Mouse (Mus musculus) midbrain, embryonic 10.5 days (tissue): ENCODE results near the gene Mrpl54. TPM values are rescaled to one million over a fixed set of nuclear protein-coding genes. Genes with fewer than 3 reads are reported as not detected.
"Not testable (repeated sequence)": the region's sequence is repeated elsewhere in the genome, so short reads cannot be mapped to it uniquely, and the experiment has no call there.

Experiments
- DNase-seq: peaks from one replicate; pipeline ENCODE4 v3.0.0-alpha.2; 2017; ENCODE audit warnings: low spot score
- H3K27ac ChIP-seq: fragments of 300-500 bp; sonication (generic); replicated peaks from 2 replicates; pipeline ENCODE4 v1.5.1; 2016; ENCODE audit warnings: mild to moderate bottlenecking
- H3K27me3 ChIP-seq: fragments of 300-500 bp; sonication (generic); 2 replicates; pipeline ENCODE4 v1.6.1; 2016; ENCODE audit warnings: low read depth, mild to moderate bottlenecking; ENCODE audit not compliant: poor library complexity, severe bottlenecking
- H3K36me3 ChIP-seq: fragments of 300-500 bp; sonication (generic); 2 replicates; pipeline ENCODE4 v1.6.1; 2016; ENCODE audit warnings: mild to moderate bottlenecking, moderate library complexity
- H3K4me1 ChIP-seq: fragments of 300-500 bp; sonication (generic); 2 replicates; pipeline ENCODE4 v1.6.1; 2016
- H3K4me3 ChIP-seq: fragments of 300-500 bp; sonication (generic); 2 replicates; pipeline ENCODE4 v1.5.1; 2016; ENCODE audit warnings: mild to moderate bottlenecking, moderate library complexity
- H3K9me3 ChIP-seq: fragments of 300-500 bp; sonication (generic); replicated peaks from 2 replicates; pipeline ENCODE4 v1.6.1; 2016; ENCODE audit warnings: mild to moderate bottlenecking
- WGBS: fragments of 180-500 bp; shearing (Covaris S2); methylation state at CpG from one replicate; pipeline ENCODE4 v1.1.7; 2016; 5-methylcytosine and 5-hydroxymethylcytosine counted together
- microRNA-seq: library from miRNA; unstranded; fragments of <30 nt; microRNA quantifications from one replicate; pipeline ENCODE4, GENCODE M21; 2017
- polyA plus RNA-seq: library from polyadenylated mRNA; unstranded; fragments of >200 nt; fragmentation: Nextera tagmentation; extraction: Ambion mirVana; gene quantifications from 2 replicates; pipeline ENCODE4 v1.2.1, GENCODE M21; 2016

The Mrpl54 gene
- polyA plus RNA-seq, 1 experiment from 2014 or later, result 258 TPM

DNA sequence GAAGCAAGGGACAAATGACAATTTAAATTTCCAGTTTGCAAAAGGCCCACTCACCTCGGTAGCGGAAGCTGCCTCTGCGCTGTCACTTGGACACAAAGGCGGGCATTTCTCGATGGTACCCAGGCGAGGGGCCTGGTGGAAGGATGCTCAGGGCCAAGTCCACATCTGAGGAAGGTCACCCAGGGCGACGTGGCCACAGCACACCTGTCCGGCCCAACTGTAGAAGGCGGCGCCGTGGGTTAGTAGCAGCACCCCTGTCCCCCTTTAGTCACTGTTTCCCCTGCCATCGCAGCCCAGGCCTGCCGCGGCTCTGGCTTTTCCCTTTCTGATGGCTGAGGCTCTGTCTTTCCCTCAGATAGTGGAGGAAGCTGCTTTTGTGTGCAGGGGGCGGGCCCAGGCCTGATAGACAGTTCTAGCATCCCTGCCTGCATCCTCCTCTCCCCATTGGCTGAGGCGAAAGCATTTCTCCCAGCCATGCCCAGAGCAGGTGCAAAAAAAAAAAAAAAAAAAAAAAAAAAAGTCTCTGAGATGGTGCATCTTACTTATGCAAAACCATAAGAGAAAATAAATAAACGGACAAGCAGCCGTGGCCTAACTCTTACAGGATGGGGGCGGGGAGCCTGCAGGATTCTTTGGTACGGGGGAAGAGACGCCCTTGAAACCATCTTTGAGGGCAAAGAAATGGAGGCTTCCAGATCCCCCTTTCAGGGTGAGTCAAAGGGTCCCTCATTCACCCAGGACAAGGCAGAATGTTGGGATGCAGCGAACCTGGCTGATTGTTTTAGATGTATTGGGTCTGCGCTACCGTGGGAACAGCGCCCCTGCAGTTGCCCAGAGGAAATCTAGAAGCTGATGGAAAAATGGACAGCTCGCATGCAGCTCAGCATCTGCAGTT is 36.0 kb downstream of the Mrpl54 start, which contains the start of gene Atcay:
Gene Atcay, minus strand, starts transcription at position 396 of the 895 bp plus-strand sequence.
- peak within 1 kb of the TSS; percentile 65 for H3K4me3 ChIP-seq
- no peaks in the 10 kb centered on the region for H3K36me3 ChIP-seq
- peak within 1 kb of the TSS; percentile 86 for H3K27ac ChIP-seq
- peaks cover 42% of the 10 kb centered on the region for H3K27me3 ChIP-seq
- peaks cover 37% of the 10 kb centered on the region for H3K4me1 ChIP-seq
- DNase-seq, result peak; percentile 72
- 7% methylated on average over 27 of the region's 27 CpGs for WGBS
- H3K9me3 ChIP-seq, result no peaks in the 10 kb centered on the region

DNA sequence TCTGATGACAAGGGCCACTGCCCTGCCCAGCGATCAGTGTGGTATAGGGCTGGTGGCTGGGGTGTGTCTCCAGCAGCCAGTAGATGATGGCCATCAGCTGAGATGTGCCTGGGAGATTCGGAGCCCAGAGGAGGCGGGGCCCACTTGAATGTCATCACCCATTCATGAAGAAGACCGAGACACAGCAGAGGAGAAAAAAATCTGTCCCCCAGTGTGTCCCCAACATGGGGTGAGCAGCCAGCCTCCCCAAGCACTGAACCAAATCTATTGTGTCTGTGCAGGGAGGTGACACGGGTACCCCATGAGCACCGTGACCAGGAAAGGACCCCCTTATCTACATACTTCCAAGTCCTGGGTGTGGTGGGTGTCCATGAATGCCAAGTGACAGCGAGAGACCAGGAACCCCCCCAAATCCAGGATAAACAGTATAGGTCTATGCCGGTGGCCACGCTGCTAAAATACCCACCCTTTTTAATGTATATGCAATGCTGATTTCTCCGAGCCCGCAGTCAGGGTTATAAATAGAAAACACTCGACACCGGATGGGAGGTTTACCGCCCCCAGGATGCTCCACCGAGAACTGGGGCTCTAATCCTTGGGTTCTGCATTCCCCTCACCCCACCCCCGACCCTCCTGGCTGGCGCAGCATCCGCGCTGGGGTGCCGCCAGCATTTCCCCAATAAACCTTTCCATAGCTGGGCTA is 36.8 kb downstream of the Mrpl54 start:
- DNase-seq, result no peak
- Histone ChIP-seq H3K9me3 (no peaks in the 10 kb centered on the region), H3K4me3 (peak overlapping the region; percentile 65), H3K4me1 (peaks cover 37% of the 10 kb centered on the region), H3K27ac (peak overlapping the region; percentile 86), H3K27me3 (peaks cover 42% of the 10 kb centered on the region), H3K36me3 (no peaks in the 10 kb centered on the region)
- 13% methylated on average over 20 of the region's 20 CpGs for WGBS

DNA sequence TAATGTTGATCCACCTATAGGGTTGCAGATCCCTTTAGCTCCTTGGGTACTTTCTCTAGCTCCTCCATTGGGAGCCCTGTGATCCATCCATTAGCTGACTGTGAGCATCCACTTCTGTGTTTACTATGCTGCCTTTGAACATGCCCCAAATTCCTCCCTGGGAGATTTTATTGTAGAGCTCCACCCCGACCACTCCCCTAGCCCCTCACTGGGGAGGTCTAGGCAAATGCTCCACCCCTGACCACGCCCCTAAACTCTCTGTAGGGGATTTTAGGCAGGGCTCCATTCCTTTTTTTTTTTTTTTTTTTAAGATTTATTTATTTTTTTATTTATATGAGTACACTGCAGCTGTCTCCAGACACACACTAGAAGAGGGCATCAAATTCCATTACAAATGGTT is 43.0 kb downstream of the Mrpl54 start:
- not testable (repeated sequence) for H3K4me3 ChIP-seq, H3K27me3 ChIP-seq, H3K27ac ChIP-seq, H3K4me1 ChIP-seq, H3K9me3 ChIP-seq, DNase-seq
- WGBS, result 79% methylated on average over 2 of the region's 2 CpGs
- peaks cover 14% of the 10 kb centered on the region; the same call in 1 of the 2 replicates for H3K36me3 ChIP-seq

- no peak for DNase-seq
- WGBS, result 90% methylated on average over 5 of the region's 5 CpGs
- Histone ChIP-seq H3K9me3 (no peaks in the 10 kb centered on the region), H3K27me3 (no peaks in the 10 kb centered on the region), H3K4me1 (no peaks in the 10 kb centered on the region), H3K27ac (no peak overlapping the region), H3K36me3 (peaks cover 22% of the 10 kb centered on the region; the same call in 1 of the 2 replicates), H3K4me3 (no peak overlapping the region)
Observed at GRCm38 (mm10) chr10:81221402-81222015, 45.2 kb downstream of the Mrpl54 start.

- H3K27me3 ChIP-seq, result no peaks in the 10 kb centered on the region
- H3K36me3 ChIP-seq, result peaks cover 35% of the 10 kb centered on the region
- H3K4me1 ChIP-seq, result no peaks in the 10 kb centered on the region
- H3K27ac ChIP-seq, result no peak overlapping the region
- H3K9me3 ChIP-seq, result no peaks in the 10 kb centered on the region
- WGBS, result 44% methylated on average over 7 of the region's 7 CpGs
- peak; percentile 47 for DNase-seq
- no peak overlapping the region for H3K4me3 ChIP-seq
Observed at GRCm38 (mm10) chr10:81217964-81218363, 48.8 kb downstream of the Mrpl54 start.

DNA sequence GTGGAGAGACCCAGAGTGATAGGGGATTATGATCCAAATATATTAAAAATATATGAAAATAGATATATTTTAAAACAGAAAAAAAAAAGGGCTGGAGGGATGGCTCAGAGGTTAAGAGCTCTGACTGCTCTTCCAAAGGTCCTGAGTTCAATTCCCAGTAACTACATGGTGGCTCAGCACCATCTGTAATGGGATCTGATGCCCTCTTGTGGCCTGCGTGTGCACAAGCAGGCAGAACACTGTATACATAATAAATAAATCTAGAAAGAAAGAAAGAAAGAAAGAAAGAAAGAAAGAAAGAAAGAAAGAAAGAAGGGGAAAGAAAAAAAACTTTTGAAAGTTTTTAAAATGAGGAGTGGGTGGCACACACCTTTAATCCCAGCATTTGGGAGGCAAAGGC is 49.5 kb downstream of the Mrpl54 start:
- not testable (repeated sequence) for H3K27ac ChIP-seq, H3K9me3 ChIP-seq, H3K4me3 ChIP-seq, H3K27me3 ChIP-seq, H3K4me1 ChIP-seq, DNase-seq
- H3K36me3 ChIP-seq, result peaks cover 42% of the 10 kb centered on the region
- 24% methylated on average over 1 of the region's 1 CpGs for WGBS

GRCm38 (mm10) chr10:81216810-81217209 is 49.9 kb downstream of the Mrpl54 start:
- WGBS, result 88% methylated on average over 6 of the region's 6 CpGs
- Histone ChIP-seq H3K36me3 (peaks cover 44% of the 10 kb centered on the region), H3K4me3 (no peak overlapping the region), H3K4me1 (no peaks in the 10 kb centered on the region), H3K9me3 (no peaks in the 10 kb centered on the region; the same call in 1 of the 2 replicates), H3K27ac (no peak overlapping the region), H3K27me3 (no peaks in the 10 kb centered on the region)
- DNase-seq, result no peak

GRCm38 (mm10) chr10:81216260-81216659 is 50.5 kb downstream of the Mrpl54 start:
- no peak overlapping the region for H3K4me3 ChIP-seq
- no peak for DNase-seq
- no peaks in the 10 kb centered on the region for H3K27me3 ChIP-seq
- WGBS, result 94% methylated on average over 6 of the region's 6 CpGs
- H3K27ac ChIP-seq, result no peak overlapping the region
- H3K9me3 ChIP-seq, result no peaks in the 10 kb centered on the region; the same call in 1 of the 2 replicates
- H3K4me1 ChIP-seq, result no peaks in the 10 kb centered on the region
- peaks cover 43% of the 10 kb centered on the region for H3K36me3 ChIP-seq

Small RNA genes lying within 50 kb of the gene (microRNA-seq; reads per million reads assigned to microRNA genes)
- 16.8 reads per million, percentile 29 among the genes with 10 or more reads in this experiment for gene Mir3057

Other genes with a start within 250 kb of the Mrpl54 start
- 3.0 and 6.4 TPM in 2 replicates for gene Diras1, start 241.3 kb downstream of the Mrpl54 start, polyA plus RNA-seq
- gene Slc39a3, start 229.5 kb downstream of the Mrpl54 start, polyA plus RNA-seq, result 17.4 and 26.6 TPM in 2 replicates
- gene Sgta, start 206.8 kb downstream of the Mrpl54 start, polyA plus RNA-seq, result 289 and 314 TPM in 2 replicates
- 87.1 and 107 TPM in 2 replicates for gene Thop1, start 196.9 kb downstream of the Mrpl54 start, polyA plus RNA-seq
- gene Creb3l3, start 168.1 kb downstream of the Mrpl54 start, polyA plus RNA-seq, result 0.35 and 0.60 TPM in 2 replicates
- gene Map2k2, start 161.0 kb downstream of the Mrpl54 start, polyA plus RNA-seq, result 215 TPM in 2 replicates
- 7.8 and 9.8 TPM in 2 replicates for gene Zbtb7a, start 131.7 kb downstream of the Mrpl54 start, polyA plus RNA-seq
- gene Pias4, start 99.0 kb downstream of the Mrpl54 start, polyA plus RNA-seq, result 61.4 and 68.5 TPM in 2 replicates
- gene Eef2, start 90.3 kb downstream of the Mrpl54 start, polyA plus RNA-seq, result 528 and 571 TPM in 2 replicates
- gene Dapk3, start 83.9 kb downstream of the Mrpl54 start, polyA plus RNA-seq, result 52.7 and 53.3 TPM in 2 replicates
- gene 4930442H23Rik, start 83.1 kb downstream of the Mrpl54 start, polyA plus RNA-seq, result 0.09 TPM in 1 of 2 replicates, not detected in the other
- gene Nmrk2, start 64.9 kb downstream of the Mrpl54 start, polyA plus RNA-seq, result not detected in 2 replicates
- 8.7 and 17.1 TPM in 2 replicates for gene Atcay, start 36.1 kb downstream of the Mrpl54 start, polyA plus RNA-seq
- 3.5 and 6.3 TPM in 2 replicates for gene Zfr2, start 33.8 kb downstream of the Mrpl54 start, polyA plus RNA-seq
- gene Matk, start 14.0 kb downstream of the Mrpl54 start, polyA plus RNA-seq, result 3.7 and 4.2 TPM in 2 replicates
- gene Apba3, start within 50 bp of the Mrpl54 start, polyA plus RNA-seq, result 50.5 and 55.5 TPM in 2 replicates
- gene Tjp3, start 24.6 kb upstream of the Mrpl54 start, polyA plus RNA-seq, result 6.5 and 6.9 TPM in 2 replicates
- gene Pip5k1c, start 26.0 kb upstream of the Mrpl54 start, polyA plus RNA-seq, result 55.0 and 60.8 TPM in 2 replicates
- 53.5 and 53.6 TPM in 2 replicates for gene Cactin, start 54.2 kb upstream of the Mrpl54 start, polyA plus RNA-seq
- gene Tbxa2r, start 61.8 kb upstream of the Mrpl54 start, polyA plus RNA-seq, result 2.9 and 3.3 TPM in 2 replicates
- gene Gipc3, start 76.3 kb upstream of the Mrpl54 start, polyA plus RNA-seq, result not detected in 2 replicates
- gene Hmg20b, start 83.5 kb upstream of the Mrpl54 start, polyA plus RNA-seq, result 102 and 115 TPM in 2 replicates
- 9.3 and 10.6 TPM in 2 replicates for gene Mfsd12, start 90.6 kb upstream of the Mrpl54 start, polyA plus RNA-seq
- gene 4930404N11Rik, start 98.9 kb upstream of the Mrpl54 start, polyA plus RNA-seq, result 0.38 and 0.39 TPM in 2 replicates
- gene Fzr1, start 111.6 kb upstream of the Mrpl54 start, polyA plus RNA-seq, result 138 and 146 TPM in 2 replicates
- 93.4 and 98.7 TPM in 2 replicates for gene Dohh, start 117.5 kb upstream of the Mrpl54 start, polyA plus RNA-seq
- gene Gm48551, start 117.5 kb upstream of the Mrpl54 start, polyA plus RNA-seq, result 2.9 and 3.4 TPM in 2 replicates
- 1.7 and 2.9 TPM in 2 replicates for gene Gm48552, start 122.1 kb upstream of the Mrpl54 start, polyA plus RNA-seq
- gene Smim24, start 126.1 kb upstream of the Mrpl54 start, polyA plus RNA-seq, result 1.7 and 2.3 TPM in 2 replicates
- 8.7 and 11.7 TPM in 2 replicates for gene Nfic, start 188.7 kb upstream of the Mrpl54 start, polyA plus RNA-seq
- gene Celf5, start 215.8 kb upstream of the Mrpl54 start, polyA plus RNA-seq, result 5.0 and 10.8 TPM in 2 replicates
- gene Ncln, start 229.5 kb upstream of the Mrpl54 start, polyA plus RNA-seq, result 84.5 and 87.5 TPM in 2 replicates
- 0.37 and 0.89 TPM in 2 replicates for gene S1pr4, start 233.2 kb upstream of the Mrpl54 start, polyA plus RNA-seq